Mouse (Mus musculus) CD8-positive naive resting alpha-beta T cell, adult 57 days (primary cell): ENCODE results near the gene Wdr31. TPM values are rescaled to one million over a fixed set of nuclear protein-coding genes. Genes with fewer than 3 reads are reported as not detected.

Experiments used
- total RNA-seq: library from RNA; stranded (reverse); gene quantifications from one replicate; pipeline ENCODE4 v1.2.4, GENCODE M21; 2023

The Wdr31 gene
- not detected for total RNA-seq

GRCm38 (mm10) chr4:62470598-62471051, at the start of gene Wdr31:
Gene Wdr31 (minus strand): TSS chr4:62470896.

GRCm38 (mm10) chr4:62519849-62520233, 49.1 kb upstream of the Wdr31 start, which contains the start of gene Alad:
Gene Alad (minus strand): TSS chr4:62519918.

GRCm38 (mm10) chr4:62503374-62503970, 32.8 kb upstream of the Wdr31 start, which contains the start of gene Hdhd3:
Gene Hdhd3 (minus strand): TSS chr4:62503467.

GRCm38 (mm10) chr4:62479937-62480708, 9.4 kb upstream of the Wdr31 start, which contains the start of gene Bspry:
Gene Bspry (plus strand): TSS chr4:62480053.

GRCm38 (mm10) chr4:62435081-62435480, 35.6 kb downstream of the Wdr31 start, which contains the start of gene Rnf183:
Gene Rnf183 (minus strand): TSS chr4:62435252.

GRCm38 (mm10) chr4:62408601-62409282, 62.0 kb downstream of the Wdr31 start, which contains the start of the genes Cdc26 and Prpf4:
Gene Cdc26 (minus strand): TSS chr4:62408642.
Gene Prpf4 (plus strand): TSS chr4:62408797.

Other genes starting within 250 kb of the Wdr31 start
- gene Zfp37, start 239.8 kb downstream of the Wdr31 start, total RNA-seq = not detected
- gene Slc31a2, start 208.3 kb downstream of the Wdr31 start, total RNA-seq = 3.6 TPM
- 85.9 TPM for gene Fkbp15, start 110.3 kb downstream of the Wdr31 start, total RNA-seq
- 8.1 TPM for gene Slc31a1, start 110.2 kb downstream of the Wdr31 start, total RNA-seq
- 46.1 TPM for gene Cdc26, start 62.3 kb downstream of the Wdr31 start, total RNA-seq
- 24.8 TPM for gene Prpf4, start 62.1 kb downstream of the Wdr31 start, total RNA-seq
- gene Rnf183, start 35.6 kb downstream of the Wdr31 start, total RNA-seq = not detected
- gene Bspry, start 9.2 kb upstream of the Wdr31 start, total RNA-seq = 0.95 TPM
- not detected for gene Hdhd3, start 32.6 kb upstream of the Wdr31 start, total RNA-seq
- 13.2 TPM for gene Alad, start 49.0 kb upstream of the Wdr31 start, total RNA-seq
- gene Pole3, start 54.2 kb upstream of the Wdr31 start, total RNA-seq = 20.5 TPM
- gene 4933430I17Rik, start 54.5 kb upstream of the Wdr31 start, total RNA-seq = 2.5 TPM
- gene Rgs3, start 89.0 kb upstream of the Wdr31 start, total RNA-seq = 77.5 TPM